Mouse (Mus musculus): ENCODE results near the gene Eef1akmt3. TPM values are rescaled to one million over a fixed set of nuclear protein-coding genes. Genes with fewer than 3 reads are reported as not detected.
A peak's percentile ranks its signal among the peaks of the same experiment; 100 is the strongest.

The Eef1akmt3 gene
- 0.07 and 0.25 TPM in 2 replicates for polyA plus RNA-seq (2016; fragmentation: Nextera tagmentation; extraction: Ambion mirVana)

GRCm38 (mm10) chr10:127041274-127041766 is at the start of gene Eef1akmt3, which contains the start of gene Mettl1:
Gene Eef1akmt3, minus strand, starts transcription at chr10:127041513.
Gene Mettl1, plus strand, starts transcription at chr10:127041414.
- peak; percentile 66 for DNase-seq (ENCODE audit: low spot score)
- H3K27ac ChIP-seq = peak within 1 kb of the TSS; percentile 89
- WGBS = under 1% methylated on average over 28 of the region's 28 CpGs
- peaks cover 28% of the 10 kb centered on the region for H3K36me3 ChIP-seq
- H3K9me3 ChIP-seq = no peaks in the 10 kb centered on the region
- peaks cover 18% of the 10 kb centered on the region for H3K27me3 ChIP-seq (ENCODE audit: insufficient read depth, poor library complexity, severe bottlenecking)
- H3K4me3 ChIP-seq = peak within 1 kb of the TSS; percentile 83
- H3K4me1 ChIP-seq (replicated peaks) = peaks cover 24% of the 10 kb centered on the region

- WGBS = 8% methylated on average over 57 of the region's 57 CpGs
- H3K36me3 ChIP-seq = peaks cover 16% of the 10 kb centered on the region
These were observed 49.5 kb upstream of the Eef1akmt3 start for GRCm38 (mm10) chr10:127090560-127091411.

GRCm38 (mm10) chr10:127085633-127086032 is 44.3 kb upstream of the Eef1akmt3 start:
- Histone ChIP-seq H3K4me3 (no peak overlapping the region), H3K27me3 (ENCODE audit: insufficient read depth, poor library complexity, severe bottlenecking) (peaks cover 88% of the 10 kb centered on the region), H3K4me1 (replicated peaks) (peaks cover 33% of the 10 kb centered on the region), H3K36me3 (no peaks in the 10 kb centered on the region), H3K9me3 (no peaks in the 10 kb centered on the region), H3K27ac (no peak overlapping the region)
- WGBS = 75% methylated on average over 6 of the region's 6 CpGs
- no peak for DNase-seq (ENCODE audit: low spot score)

More at GRCm38 (mm10) chr10:127090560-127091411, 49.5 kb upstream of the Eef1akmt3 start:
- Histone ChIP-seq H3K4me3 (peak overlapping the region; percentile 39), H3K4me1 (replicated peaks) (peaks cover 23% of the 10 kb centered on the region), H3K27me3 (ENCODE audit: insufficient read depth, poor library complexity, severe bottlenecking) (peaks cover 81% of the 10 kb centered on the region), H3K27ac (no peak overlapping the region), H3K9me3 (no peaks in the 10 kb centered on the region)
- peak; percentile 27 for DNase-seq (ENCODE audit: low spot score)

- Histone ChIP-seq H3K36me3 (no peaks in the 10 kb centered on the region), H3K4me1 (replicated peaks) (peaks cover 34% of the 10 kb centered on the region), H3K27ac (no peak overlapping the region), H3K9me3 (no peaks in the 10 kb centered on the region), H3K27me3 (ENCODE audit: insufficient read depth, poor library complexity, severe bottlenecking) (peaks cover 88% of the 10 kb centered on the region), H3K4me3 (no peak overlapping the region)
- no peak for DNase-seq (ENCODE audit: low spot score)
- 84% methylated on average over 9 of the region's 9 CpGs for WGBS
These were observed 43.7 kb upstream of the Eef1akmt3 start for GRCm38 (mm10) chr10:127085052-127085451.

GRCm38 (mm10) chr10:127083915-127084306 is 42.6 kb upstream of the Eef1akmt3 start:
- Histone ChIP-seq H3K4me3 (no peak overlapping the region), H3K4me1 (replicated peaks) (peaks cover 45% of the 10 kb centered on the region), H3K36me3 (no peaks in the 10 kb centered on the region), H3K27me3 (ENCODE audit: insufficient read depth, poor library complexity, severe bottlenecking) (peaks cover 88% of the 10 kb centered on the region), H3K27ac (no peak overlapping the region), H3K9me3 (no peaks in the 10 kb centered on the region)
- no peak for DNase-seq (ENCODE audit: low spot score)
- 61% methylated on average over 5 of the region's 5 CpGs for WGBS

GRCm38 (mm10) chr10:127083292-127083914 is 42.1 kb upstream of the Eef1akmt3 start:
- H3K27ac ChIP-seq = no peak overlapping the region
- WGBS = 29% methylated on average over 8 of the region's 8 CpGs
- peaks cover 50% of the 10 kb centered on the region for H3K4me1 ChIP-seq (replicated peaks)
- peaks cover 88% of the 10 kb centered on the region for H3K27me3 ChIP-seq (ENCODE audit: insufficient read depth, poor library complexity, severe bottlenecking)
- H3K4me3 ChIP-seq = no peak overlapping the region
- no peaks in the 10 kb centered on the region for H3K36me3 ChIP-seq
- no peak for DNase-seq (ENCODE audit: low spot score)
- H3K9me3 ChIP-seq = no peaks in the 10 kb centered on the region

- Histone ChIP-seq H3K36me3 (no peaks in the 10 kb centered on the region), H3K9me3 (no peaks in the 10 kb centered on the region), H3K27ac (no peak overlapping the region), H3K27me3 (ENCODE audit: insufficient read depth, poor library complexity, severe bottlenecking) (peaks cover 88% of the 10 kb centered on the region), H3K4me3 (peak overlapping the region; percentile 78), H3K4me1 (replicated peaks) (peaks cover 61% of the 10 kb centered on the region)
- DNase-seq (ENCODE audit: low spot score) = peak; percentile 60
- WGBS = 30% methylated on average over 8 of the region's 8 CpGs
These were observed 40.8 kb upstream of the Eef1akmt3 start for GRCm38 (mm10) chr10:127081996-127082620.

GRCm38 (mm10) chr10:127080901-127081780 is 39.8 kb upstream of the Eef1akmt3 start:
- Histone ChIP-seq H3K27me3 (ENCODE audit: insufficient read depth, poor library complexity, severe bottlenecking) (peaks cover 94% of the 10 kb centered on the region), H3K4me1 (replicated peaks) (peaks cover 64% of the 10 kb centered on the region), H3K27ac (peak overlapping the region; percentile 47; the same call in 1 of the 2 replicates), H3K9me3 (no peaks in the 10 kb centered on the region), H3K4me3 (peak overlapping the region; percentile 78), H3K36me3 (no peaks in the 10 kb centered on the region)
- peak; percentile 38 for DNase-seq (ENCODE audit: low spot score)
- WGBS = 2% methylated on average over 48 of the region's 48 CpGs

GRCm38 (mm10) chr10:127079665-127080391 is 38.5 kb upstream of the Eef1akmt3 start:
- no peaks in the 10 kb centered on the region for H3K36me3 ChIP-seq
- no peaks in the 10 kb centered on the region for H3K9me3 ChIP-seq
- peak; percentile 38 for DNase-seq (ENCODE audit: low spot score)
- peak overlapping the region; percentile 78 for H3K4me3 ChIP-seq
- H3K27ac ChIP-seq = peak overlapping the region; percentile 84
- H3K27me3 ChIP-seq (ENCODE audit: insufficient read depth, poor library complexity, severe bottlenecking) = peaks cover 100% of the 10 kb centered on the region
- H3K4me1 ChIP-seq (replicated peaks) = peaks cover 66% of the 10 kb centered on the region
- under 1% methylated on average over 70 of the region's 70 CpGs for WGBS

GRCm38 (mm10) chr10:127078677-127079575 is 37.6 kb upstream of the Eef1akmt3 start:
- Histone ChIP-seq H3K9me3 (no peaks in the 10 kb centered on the region), H3K4me3 (peak overlapping the region; percentile 78), H3K4me1 (replicated peaks) (peaks cover 66% of the 10 kb centered on the region), H3K27ac (peak overlapping the region; percentile 84), H3K27me3 (ENCODE audit: insufficient read depth, poor library complexity, severe bottlenecking) (peaks cover 91% of the 10 kb centered on the region), H3K36me3 (no peaks in the 10 kb centered on the region)
- WGBS = under 1% methylated on average over 49 of the region's 49 CpGs
- peak; percentile 76 for DNase-seq (ENCODE audit: low spot score)
